In the genomic region with DNA sequence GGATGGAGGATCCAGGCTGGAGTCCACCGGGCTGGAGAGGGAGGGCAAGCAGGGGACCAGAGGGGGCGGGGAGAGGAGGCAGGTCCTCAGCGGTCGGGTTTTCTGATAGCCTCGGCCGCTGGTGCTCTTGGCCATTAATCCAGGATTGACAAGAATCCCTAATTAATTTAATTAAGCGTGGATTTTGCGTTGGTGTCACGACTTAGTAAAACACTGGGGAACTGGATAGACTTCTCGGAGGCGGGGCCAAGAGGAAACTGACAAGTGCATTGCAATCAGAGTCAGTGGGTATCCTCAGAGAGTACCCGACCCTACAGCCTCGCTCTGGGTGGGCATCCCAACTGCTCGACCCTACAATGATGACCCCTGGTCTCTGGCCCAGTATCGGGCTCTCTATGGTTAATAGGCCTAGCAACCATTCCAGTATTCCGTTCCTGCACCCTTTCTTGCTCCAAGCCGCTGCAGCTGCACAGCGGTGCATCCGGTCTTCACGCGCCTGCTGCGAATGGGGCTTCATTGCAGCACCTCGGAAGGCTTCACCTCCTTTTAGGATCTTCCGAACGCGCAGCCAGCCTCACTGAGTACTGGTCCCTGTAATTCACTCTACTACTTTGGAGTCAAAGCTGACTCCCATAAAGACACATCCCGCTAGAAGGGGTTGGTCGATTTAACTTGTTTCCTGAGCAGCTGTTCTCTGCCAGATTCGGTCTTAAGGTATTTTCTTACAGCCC, we compare ENCODE assay signal across 7 mouse cellular contexts. TPM values are rescaled to one million over a fixed set of nuclear protein-coding genes. Genes with fewer than 3 reads are reported as not detected.
A peak's percentile ranks its signal among the peaks of the same experiment; 100 is the strongest.
DNase-seq lines count a peak whose midpoint lies in the region; ATAC-seq and TF ChIP-seq lines count a peak whose summit lies in the region.

No protein-coding gene starts in this region.

- no peaks in the 10 kb centered on the region for H3K9me3 ChIP-seq in heart, embryonic 12.5 days (replicated peaks)
- no peaks in the 10 kb centered on the region for H3K9me3 ChIP-seq in kidney, embryonic 16.5 days (ENCODE audit: low read length)
- no peaks in the 10 kb centered on the region for H3K9me3 ChIP-seq in midbrain, postnatal 0 days (ENCODE audit: low read length)

- no peak overlapping the region for H3K9ac ChIP-seq in heart, embryonic 12.5 days
- no peak overlapping the region for H3K9ac ChIP-seq in kidney, embryonic 16.5 days (replicated peaks; ENCODE audit: low read length)
- H3K9ac ChIP-seq in midbrain, postnatal 0 days (replicated peaks; ENCODE audit: low read length, poor library complexity, severe bottlenecking), result peak overlapping the region; percentile 60

- under 1% methylated on average over 29 of the region's 29 CpGs for WGBS in heart, embryonic 12.5 days
- under 1% methylated on average over 29 of the region's 29 CpGs for WGBS in kidney, embryonic 16.5 days
- WGBS in midbrain, postnatal 0 days, result under 1% methylated on average over 29 of the region's 29 CpGs

- DNase-seq in spleen, adult 18-20 months, result peak; percentile 22 to 43
- no peak for DNase-seq in spleen, postnatal 4 days (ENCODE audit: low spot score in 2 of 2)
- DNase-seq in adrenal gland, postnatal 36 days, result peak; percentile 18 to 27
- DNase-seq in midbrain, postnatal 0 days (ENCODE audit: low spot score), result no peak
- DNase-seq in frontal cortex, postnatal 10 days (ENCODE audit: low spot score in 2 of 2), result no peak

- no peak overlapping the region for H3K27ac ChIP-seq in heart, embryonic 12.5 days (ENCODE audit: poor library complexity, severe bottlenecking)
- H3K27ac ChIP-seq in kidney, embryonic 16.5 days (ENCODE audit: low read length), result no peak overlapping the region
- H3K27ac ChIP-seq in midbrain, postnatal 0 days (ENCODE audit: low read depth, low read length), result peak overlapping the region; percentile 48

- no peaks in the 10 kb centered on the region for H3K36me3 ChIP-seq in heart, embryonic 12.5 days
- no peaks in the 10 kb centered on the region for H3K36me3 ChIP-seq in kidney, embryonic 16.5 days (ENCODE audit: insufficient read depth, low read length)
- H3K36me3 ChIP-seq in midbrain, postnatal 0 days (ENCODE audit: insufficient read depth, low read length), result no peaks in the 10 kb centered on the region

- H3K4me2 ChIP-seq in heart, embryonic 12.5 days, result peak overlapping the region; percentile 97
- peak overlapping the region; percentile 62; the same call in 1 of the 2 replicates for H3K4me2 ChIP-seq in kidney, embryonic 16.5 days (replicated peaks; ENCODE audit: low read depth, low read length)
- H3K4me2 ChIP-seq in midbrain, postnatal 0 days (ENCODE audit: low read depth, low read length, poor library complexity, severe bottlenecking), result peak overlapping the region; percentile 54

- H3K4me3 ChIP-seq in heart, embryonic 12.5 days, result peak overlapping the region; percentile 62
- H3K4me3 ChIP-seq in kidney, embryonic 16.5 days (ENCODE audit: low read length), result peak overlapping the region; percentile 51
- peak overlapping the region; percentile 54 for H3K4me3 ChIP-seq in midbrain, postnatal 0 days (ENCODE audit: low read depth, low read length)

- no peak for TF ChIP-seq CTCF in midbrain, postnatal 0 days (IDR thresholded peaks at IDR 0.05)

- peaks cover 27% of the 10 kb centered on the region for H3K4me1 ChIP-seq in heart, embryonic 12.5 days (replicated peaks)
- peaks cover 25% of the 10 kb centered on the region for H3K4me1 ChIP-seq in kidney, embryonic 16.5 days (ENCODE audit: insufficient read depth, low read length)
- H3K4me1 ChIP-seq in midbrain, postnatal 0 days (ENCODE audit: insufficient read depth, low read length), result no peaks in the 10 kb centered on the region

- peaks cover 52% of the 10 kb centered on the region for H3K27me3 ChIP-seq in heart, embryonic 12.5 days (replicated peaks)
- peaks cover 63% of the 10 kb centered on the region for H3K27me3 ChIP-seq in kidney, embryonic 16.5 days (ENCODE audit: insufficient read depth, low read length)
- H3K27me3 ChIP-seq in midbrain, postnatal 0 days (ENCODE audit: insufficient read depth, low read length), result peaks cover 14% of the 10 kb centered on the region; the same call in 1 of the 2 replicates

- ATAC-seq in heart, embryonic 12.5 days (ENCODE audit: insufficient number of reproducible peaks, low FRiP score), result no peak
- no peak for ATAC-seq in kidney, embryonic 16.5 days (ENCODE audit: low FRiP score, low TSS enrichment)
- ATAC-seq in midbrain, postnatal 0 days (ENCODE audit: low FRiP score), result 0 out of 2 replicates have a peak, but pooled peaks have one; percentile 18

RNA-seq across cellular contexts. Expression of a gene that starts 0.8 kb away (rescaled TPM):
- total RNA-seq in adrenal gland, postnatal 36 days (2021), result 1 to 10 TPM; 1.4 to 3.7 TPM
- 5.1 and 6.3 TPM in 2 replicates for polyA plus RNA-seq in heart, embryonic 12.5 days (2016; fragmentation: Nextera tagmentation; extraction: Ambion mirVana)
- polyA plus RNA-seq in kidney, embryonic 16.5 days (2015; fragmentation: Nextera tagmentation; extraction: Ambion mirVana), result 0.22 and 0.48 TPM in 2 replicates
- 82.2 and 96.6 TPM in 2 replicates for total RNA-seq in midbrain, postnatal 0 days (2014; rRNA removed)
- 55.0 and 61.1 TPM in 2 replicates for polyA plus RNA-seq in midbrain, postnatal 0 days (2015; fragmentation: Nextera tagmentation; extraction: Ambion mirVana)

RNA-seq across cellular contexts. Expression of a gene that starts 1.2 kb away (rescaled TPM):
- 10 to 100 TPM; 29.2 to 29.7 TPM for total RNA-seq in adrenal gland, postnatal 36 days (2021)
- 26.3 and 29.4 TPM in 2 replicates for polyA plus RNA-seq in heart, embryonic 12.5 days (2016; fragmentation: Nextera tagmentation; extraction: Ambion mirVana)
- polyA plus RNA-seq in kidney, embryonic 16.5 days (2015; fragmentation: Nextera tagmentation; extraction: Ambion mirVana), result 28.3 and 28.9 TPM in 2 replicates
- total RNA-seq in midbrain, postnatal 0 days (2014; rRNA removed), result 37.5 and 39.6 TPM in 2 replicates
- polyA plus RNA-seq in midbrain, postnatal 0 days (2015; fragmentation: Nextera tagmentation; extraction: Ambion mirVana), result 37.7 and 39.3 TPM in 2 replicates

Comparison
In these comparisons a context has a peak if more than half of its experiments do, and no peak if none do; other contexts are left out.
1. DNase-seq: peak in spleen, adult 18-20 months (2 of 2) and adrenal gland, postnatal 36 days (2 of 2); none in spleen, postnatal 4 days (0 of 2), midbrain, postnatal 0 days (single experiment) and frontal cortex, postnatal 10 days (0 of 2).
2. Peak in every context shown above with its lines, with median percentiles within 50 percentile points of each other: H3K4me2 ChIP-seq and H3K4me3 ChIP-seq.